Mouse (Mus musculus) telencephalon, adult 2 months (tissue): ENCODE measurements around the gene Sumo1.
"Not testable (repeated sequence)": the region's sequence is repeated elsewhere in the genome, so short reads cannot be mapped to it uniquely, and the experiment has no call there.

ENCODE experiments used
- DNase-seq: peaks from one replicate; pipeline ENCODE4 v3.0.0-alpha.2; 2011; ENCODE audit warnings: low read depth, low spot score

The Sumo1 gene

DNA sequence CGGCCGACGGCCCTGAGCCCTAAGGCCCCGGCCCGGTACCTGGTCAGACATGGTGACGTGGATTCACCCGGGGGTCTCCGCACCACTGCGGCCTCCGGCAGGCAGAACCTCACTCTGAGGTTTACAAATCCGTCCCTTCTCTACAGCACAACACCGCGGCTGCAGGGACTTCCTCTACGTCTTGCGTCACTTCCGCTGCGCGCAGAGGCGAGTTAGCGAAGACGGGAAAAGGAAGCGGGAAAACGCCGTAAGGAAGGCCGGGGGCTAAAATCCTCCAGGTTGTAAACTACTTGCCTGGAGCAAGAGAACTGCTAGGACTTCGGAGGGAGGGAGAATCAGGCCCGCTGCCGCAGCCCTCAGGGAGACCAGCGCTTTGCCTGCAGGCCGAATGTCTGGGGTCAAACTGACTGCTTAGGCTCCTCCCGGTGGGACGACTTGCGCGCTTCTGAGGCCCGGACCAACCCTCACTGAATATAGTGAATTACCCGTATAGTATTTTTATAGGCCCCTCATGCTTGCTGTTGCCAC lies at the start of gene Sumo1:
Gene Sumo1 (minus strand): TSS at position 194 of the 528 bp plus-strand sequence.
- DNase-seq = peak; percentile 92

DNA sequence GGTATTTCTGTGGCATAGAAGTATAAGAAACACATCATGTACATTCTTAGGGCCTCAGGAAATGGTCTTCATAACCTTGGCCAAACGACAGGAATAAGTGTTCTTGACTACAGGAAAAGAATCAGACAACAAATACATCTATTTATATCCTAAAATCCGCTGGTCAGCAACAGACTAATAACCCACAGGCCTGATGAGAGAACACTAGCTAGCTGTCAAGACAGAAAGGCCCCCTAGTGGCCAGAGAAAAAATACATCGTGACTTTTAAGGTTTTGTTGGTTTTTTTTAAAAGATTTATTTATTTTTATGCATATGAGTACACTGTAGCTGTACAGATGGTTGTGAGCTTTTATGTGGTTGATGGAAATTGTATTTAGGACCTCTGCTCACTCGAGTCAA lies 49.3 kb upstream of the Sumo1 start:
- DNase-seq = peak; percentile 13

DNA sequence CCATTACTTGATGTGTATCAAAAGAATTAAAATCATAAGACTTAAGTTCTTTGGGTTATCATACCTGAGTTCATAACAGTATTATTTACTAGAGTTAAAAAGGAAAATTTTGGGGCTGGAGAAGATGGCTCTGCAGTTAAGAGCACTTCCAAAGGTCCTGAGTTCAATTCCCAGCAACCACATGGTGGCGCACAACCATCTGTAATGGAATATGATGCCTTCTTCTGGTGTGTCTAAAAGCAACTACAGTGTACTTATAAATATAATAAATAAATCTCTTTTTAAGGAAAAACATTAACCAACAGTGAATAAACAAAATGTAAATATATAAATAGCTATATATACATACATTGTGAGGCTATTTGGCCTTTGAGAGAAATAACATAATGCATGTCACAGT lies 31.1 kb upstream of the Sumo1 start:
- no peak for DNase-seq

DNA sequence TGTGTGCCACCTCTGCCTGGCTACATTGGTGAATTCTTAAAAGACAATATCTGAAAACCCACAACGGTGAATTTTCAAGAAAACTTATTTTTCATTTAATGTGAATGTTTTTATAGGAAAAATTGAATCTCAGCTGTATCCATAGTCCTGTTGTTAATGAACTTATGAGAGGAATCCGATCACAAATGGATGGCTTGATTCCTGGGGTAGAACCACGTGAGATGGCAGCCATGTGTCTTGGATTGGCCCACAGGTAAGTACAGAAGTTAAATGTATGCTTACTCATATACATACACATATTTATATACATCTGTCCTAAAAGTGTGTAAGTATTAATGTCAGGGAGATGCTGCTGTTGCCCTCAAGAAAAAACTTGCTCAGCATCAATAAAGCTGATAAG lies 27.6 kb upstream of the Sumo1 start:
- DNase-seq = no peak

DNA sequence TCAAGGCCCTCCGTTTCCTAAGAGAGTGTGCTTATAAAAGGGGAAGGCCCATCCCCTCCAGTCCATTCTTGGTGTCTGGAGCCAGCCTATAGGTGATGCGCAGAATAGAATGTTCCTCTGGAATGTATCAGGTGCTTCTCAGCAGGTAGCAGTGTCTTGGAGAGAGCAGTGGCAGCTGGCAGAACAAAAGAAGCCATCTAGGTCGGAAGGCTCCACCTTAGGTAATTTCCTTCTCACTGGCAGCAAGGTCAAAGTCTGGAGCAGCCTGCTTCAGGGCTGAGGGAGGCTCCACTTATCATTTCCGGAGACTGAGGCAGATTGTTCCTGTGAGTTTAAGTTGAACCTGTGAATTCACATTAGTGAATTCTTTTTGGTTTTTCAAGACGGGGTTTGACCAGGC lies 27.1 kb upstream of the Sumo1 start:
- DNase-seq = no peak

DNA sequence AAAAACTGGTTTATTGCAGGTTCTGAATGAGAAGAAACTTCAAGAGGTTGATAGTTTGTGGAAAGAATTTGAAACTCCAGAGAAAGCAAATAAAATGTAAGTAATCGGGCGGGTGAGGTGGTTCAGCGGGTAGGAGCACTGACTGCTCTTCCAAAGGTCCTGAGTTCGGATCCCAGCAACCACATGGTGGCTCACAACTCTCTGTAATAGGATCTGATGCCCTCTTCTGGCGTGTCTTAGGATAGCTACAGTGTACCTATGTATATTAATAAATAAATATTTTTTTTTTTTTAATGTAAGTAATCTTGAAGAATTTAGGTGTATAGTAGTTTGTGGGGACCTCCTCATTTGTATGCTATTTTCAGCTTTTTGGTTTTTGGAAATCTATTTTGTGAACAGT lies 19.8 kb upstream of the Sumo1 start:
- DNase-seq = no peak

DNA sequence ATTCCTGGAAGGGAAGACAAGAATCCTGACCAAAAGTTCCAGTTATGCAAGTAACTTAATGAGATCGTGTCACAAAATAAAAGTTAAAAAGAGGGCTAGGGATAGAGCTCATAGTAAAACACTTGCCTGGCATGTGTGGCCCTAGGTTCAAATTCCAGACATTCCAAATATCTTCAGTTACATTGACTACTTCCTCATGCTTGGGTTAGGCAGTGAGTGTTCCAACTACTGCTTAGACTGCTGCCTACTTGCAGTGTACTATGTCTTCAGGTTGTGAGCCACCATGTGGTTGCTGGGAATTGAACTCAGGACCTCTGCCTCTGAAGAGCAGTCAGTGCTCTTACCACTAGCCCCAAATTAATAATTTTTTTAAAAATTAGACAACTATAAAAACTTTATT lies 16.9 kb upstream of the Sumo1 start:
- no peak for DNase-seq

DNA sequence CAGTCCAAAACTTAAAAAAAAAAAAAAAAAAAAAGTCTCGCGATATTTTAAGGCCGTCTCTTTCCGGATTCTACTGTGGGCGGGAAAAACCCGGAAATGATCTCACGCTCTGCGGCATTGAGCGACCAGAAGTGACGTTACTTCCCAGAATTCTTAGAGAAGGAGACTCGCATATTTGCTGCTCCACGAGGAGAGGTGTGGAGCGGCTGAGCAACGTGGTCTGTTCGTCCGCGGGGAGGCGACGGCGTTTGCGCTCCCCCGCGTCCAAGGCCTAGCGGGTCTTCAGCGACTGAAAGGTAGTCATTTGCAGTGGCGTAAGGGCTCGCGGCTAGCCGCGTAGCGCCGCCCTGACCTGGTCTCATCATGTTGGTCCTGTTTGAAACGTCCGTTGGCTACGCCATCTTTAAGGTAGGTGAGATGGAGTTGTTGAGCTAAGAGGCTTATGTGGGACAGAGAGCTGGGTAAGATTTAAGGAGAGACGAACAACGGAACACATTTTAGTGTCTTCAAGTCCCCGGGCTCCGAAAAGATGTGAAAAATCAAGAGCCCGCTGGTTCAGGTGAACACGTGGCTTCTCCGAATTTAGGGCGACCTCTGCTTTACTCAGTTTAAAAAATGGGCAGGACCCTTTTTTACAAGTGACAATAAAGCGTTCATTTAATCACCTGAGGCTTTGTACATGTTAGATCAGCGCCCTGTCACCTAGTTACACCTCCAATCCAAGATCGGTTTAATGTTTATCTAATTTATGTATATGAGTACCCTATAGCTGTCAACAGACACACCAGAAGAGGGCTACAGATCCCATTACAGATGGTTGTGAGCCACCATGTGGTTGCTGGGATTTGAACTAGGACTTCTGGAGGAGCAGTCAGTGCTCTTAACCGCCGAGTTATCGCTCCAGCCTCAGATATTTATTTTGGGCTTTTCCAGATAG lies 14.5 kb upstream of the Sumo1 start, which contains the start of gene Nop58:
Gene Nop58 (plus strand): TSS at position 153 of the 937 bp plus-strand sequence.
- peak; percentile 98 for DNase-seq

DNA sequence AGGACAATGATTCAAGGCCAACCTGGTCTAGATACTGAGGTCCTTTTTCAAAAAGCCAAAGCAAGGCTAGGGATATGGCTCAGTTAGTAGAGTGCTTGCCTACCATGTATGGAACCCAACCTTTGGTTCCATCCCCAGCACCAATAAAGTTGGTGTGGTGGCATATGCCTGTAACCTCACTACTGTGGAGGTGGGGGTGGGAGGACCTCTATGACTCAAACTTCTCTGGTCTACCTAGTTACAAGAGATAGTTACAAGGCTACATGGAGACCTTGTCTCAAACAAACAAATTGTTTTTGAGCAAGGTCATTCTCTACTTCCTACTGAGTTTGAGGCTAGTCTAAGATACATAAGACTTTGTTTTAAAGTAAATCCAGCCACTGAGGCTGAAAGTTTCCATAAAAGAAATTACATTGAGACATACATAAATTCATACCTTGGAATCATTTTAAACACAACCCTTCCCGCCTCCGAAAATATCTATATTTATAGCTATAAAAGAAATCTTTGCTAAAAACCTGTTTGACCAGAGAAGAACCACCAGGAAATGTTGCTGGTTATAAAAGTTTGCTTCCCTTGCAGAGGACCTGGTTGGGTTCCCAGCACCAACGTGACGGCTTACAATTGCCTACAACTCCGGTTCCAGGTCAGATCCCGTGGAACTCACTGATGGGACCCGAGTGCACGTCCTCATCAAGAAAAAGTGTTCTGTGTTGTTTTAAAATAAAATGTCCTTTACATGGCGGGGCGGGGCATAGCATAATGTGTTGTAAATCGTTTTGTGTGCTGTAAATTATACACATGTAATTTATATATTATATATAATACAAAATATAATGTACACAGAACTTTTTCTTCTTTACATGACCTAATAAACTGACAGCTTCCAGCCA lies 13.5 kb upstream of the Sumo1 start:
- no peak for DNase-seq

DNA sequence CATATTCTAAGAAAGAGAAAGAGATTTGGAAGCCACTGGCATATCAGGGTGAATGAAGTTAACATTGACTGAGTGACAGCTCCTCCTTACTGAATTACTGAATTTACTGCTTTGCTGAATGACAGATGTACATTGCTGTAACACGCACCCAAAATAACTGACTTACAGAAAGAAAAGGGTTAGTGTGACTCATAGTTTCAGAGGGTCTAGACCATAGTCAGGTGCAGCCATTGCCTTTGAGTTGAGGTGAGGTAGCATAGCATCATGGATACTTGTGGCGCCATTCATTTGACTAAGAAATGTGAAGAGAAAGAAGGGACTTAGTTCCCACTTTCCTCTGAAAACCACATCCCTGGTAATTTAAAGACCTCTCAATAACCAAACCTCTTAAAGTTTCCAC lies 3.0 kb upstream of the Sumo1 start:
- no peak for DNase-seq

DNA sequence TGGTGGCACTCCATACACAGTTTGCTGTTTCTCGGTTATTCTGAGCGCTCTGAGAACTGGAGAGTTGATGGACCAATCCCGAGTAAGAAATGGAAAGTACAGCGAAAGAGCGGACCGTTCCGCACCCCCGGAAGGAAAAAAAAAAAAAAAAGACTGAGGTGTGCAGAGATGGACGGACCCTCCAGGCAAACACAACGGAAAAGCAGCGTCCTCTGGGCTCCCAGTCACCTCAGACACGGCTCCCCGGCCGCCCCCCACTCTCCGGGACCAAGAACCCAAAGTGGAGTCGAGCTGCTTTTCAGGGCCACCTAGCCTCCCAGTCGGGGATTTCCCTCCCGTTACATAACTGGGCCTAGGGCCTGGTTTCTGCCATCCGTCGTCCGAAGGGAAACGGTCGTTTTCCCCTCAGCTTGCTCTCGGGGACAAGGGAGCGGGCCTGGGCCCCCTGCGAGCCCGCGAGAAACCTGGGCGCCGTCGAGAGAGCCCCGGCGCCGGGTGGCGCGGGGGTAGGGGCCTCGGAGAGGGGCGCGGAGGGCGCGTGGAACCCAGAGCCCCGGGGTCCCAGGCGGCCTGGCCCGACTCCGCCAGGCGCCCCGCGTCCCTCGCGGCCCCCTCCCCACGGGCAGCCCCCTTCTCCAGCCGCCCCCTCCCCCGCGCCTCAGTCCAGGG lies 538 bp downstream of the Sumo1 start:
- no peak for DNase-seq

DNA sequence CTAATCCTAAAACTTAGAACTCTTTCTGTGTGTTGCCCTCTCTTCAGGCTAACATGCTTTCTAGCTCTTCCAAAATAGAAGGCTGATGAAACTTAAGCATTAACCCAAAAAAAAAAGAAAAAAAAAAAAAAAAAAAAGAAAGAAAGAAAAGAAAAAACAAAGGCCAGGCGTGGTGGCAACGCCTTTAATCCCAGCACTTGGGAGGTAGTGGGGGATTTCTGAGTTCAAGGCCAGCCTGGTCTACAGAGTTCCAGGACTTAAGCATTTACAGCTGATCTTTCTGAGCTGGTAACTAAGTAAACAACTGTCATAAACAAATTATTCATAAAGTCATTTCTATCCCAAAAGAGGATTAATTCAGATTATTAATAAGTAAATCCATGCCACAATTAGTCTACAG lies 1.8 kb downstream of the Sumo1 start:
- no peak for DNase-seq

DNA sequence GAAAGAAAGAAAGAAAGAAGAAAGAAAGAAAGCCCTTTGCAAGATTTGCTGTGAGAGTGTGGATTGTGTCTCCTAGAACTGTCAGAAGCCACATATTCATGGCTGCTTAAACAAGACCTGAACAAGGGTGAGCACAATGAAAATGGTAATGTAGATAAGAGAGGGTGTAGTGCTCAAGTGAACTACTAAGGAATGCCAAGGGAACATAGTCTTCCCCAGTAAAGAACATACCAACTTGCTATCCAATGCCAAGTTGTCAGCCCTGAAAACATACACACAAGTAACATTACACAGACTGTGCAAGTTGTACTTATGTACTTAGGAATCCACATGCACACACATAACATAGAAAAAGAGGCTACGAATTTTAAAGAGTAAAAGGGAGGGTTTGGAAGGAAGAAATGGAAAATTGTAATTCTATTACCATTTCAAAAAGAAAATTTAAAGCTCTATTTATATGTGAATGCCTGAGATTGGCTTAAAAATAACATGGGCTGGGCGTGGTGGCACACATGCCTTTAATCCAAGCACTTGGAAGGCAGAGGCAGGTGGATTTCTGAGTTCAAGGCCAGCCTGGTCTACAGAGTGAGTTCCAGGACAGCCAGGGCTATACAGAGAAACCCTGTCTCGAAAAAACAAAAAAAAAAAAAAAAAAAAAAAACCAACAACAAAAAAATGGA lies 7.0 kb downstream of the Sumo1 start:
- no peak for DNase-seq

DNA sequence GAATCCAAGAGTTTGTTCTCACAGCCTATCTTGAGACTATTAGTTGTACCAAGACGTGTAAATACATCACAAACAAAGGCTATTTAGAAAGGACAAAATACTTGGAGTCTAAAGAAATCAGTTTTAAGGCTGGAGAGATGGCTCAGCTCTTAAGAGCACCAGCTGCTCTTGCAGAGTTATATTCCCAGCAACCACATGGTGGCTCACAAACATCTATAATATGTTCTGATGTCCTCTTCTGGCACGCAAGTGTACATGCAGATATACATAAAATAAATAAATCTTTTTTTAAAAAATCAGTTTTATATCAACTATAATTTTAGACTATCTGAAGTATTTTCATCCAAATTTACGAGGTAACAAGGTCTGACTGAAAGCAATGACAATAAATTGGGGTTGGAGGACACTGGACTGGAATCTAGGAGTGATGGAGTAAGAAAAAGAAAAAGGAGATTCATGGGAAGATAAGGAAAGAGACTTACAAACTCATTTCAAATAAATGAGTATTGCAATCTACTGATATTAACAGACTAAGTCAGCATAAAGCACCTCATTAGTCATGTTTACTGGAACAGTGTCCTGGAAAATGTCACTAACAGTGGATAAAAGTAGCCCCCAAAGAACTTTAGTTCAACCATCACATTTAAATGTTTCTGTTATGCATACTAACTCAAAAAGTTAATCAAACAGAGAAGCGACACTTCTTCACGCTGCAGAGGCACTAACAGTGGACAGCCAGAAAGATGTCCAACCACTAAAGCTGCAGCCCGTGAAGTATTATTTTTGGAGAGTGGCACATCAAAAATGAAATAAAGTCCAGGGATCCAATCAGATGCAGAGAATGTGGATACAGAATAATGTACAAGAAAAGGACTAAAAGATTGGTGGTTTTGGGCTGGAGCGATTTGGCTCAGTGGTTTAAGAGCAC lies 14.1 kb downstream of the Sumo1 start:
- no peak for DNase-seq

DNA sequence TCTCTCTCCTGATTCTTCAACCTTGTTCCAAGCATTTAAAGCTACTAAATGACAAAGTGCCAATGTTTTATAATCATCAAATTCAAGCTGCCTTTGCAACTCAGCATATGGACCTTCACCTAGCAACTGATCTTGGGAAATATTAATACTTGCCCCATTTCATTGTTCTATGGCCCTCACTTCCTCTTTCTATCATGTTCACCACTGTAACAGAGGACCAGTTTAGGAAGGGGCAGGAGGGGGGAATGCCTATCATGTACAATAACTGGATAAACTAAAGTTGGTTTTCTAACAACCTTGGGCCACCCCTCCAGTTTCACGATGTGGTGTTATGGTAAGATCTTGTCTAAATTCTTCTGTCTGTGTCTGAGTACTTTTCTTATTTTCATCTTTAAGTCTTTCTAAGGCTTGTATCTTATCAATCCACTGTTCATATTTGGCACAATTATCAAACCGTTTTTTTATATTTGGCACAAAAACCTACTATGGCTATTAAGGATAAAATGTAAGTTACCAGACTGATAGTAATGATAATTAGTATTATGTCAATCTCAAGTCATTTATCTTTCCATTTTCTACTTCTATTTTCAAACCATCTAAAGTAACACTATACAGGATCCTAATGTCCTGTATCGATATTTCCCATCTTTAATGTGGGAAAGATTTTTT lies 17.3 kb downstream of the Sumo1 start:
- no peak for DNase-seq

DNA sequence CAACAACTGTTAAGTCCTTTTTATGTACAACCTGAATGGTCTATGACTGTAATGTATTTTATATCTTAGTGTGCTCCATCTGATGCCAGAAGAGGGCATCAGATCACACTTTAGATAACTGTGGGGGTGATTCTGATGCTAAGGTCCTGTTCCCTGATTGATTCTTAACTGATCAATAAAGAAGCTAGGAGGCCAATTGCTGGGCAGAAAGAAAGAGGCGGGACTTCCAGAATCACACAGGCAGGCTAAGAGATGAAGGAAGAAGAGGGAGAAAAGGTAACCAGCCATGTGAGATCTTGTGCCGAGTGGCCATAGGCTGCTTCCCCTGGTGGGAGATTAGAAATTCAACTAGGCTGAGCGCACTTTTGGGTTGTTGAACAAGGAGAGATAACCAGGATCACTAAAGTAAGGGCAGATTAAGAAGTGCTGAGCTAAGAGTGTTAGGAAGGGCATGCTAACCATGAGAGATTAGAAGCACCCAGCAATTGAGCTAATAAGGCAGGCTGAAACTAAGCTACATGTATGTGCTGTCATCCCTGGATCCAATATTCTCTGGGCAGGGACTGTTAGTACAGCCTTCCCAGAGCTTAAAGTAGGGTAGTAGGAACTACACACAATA lies 19.3 kb downstream of the Sumo1 start:
- no peak for DNase-seq

DNA sequence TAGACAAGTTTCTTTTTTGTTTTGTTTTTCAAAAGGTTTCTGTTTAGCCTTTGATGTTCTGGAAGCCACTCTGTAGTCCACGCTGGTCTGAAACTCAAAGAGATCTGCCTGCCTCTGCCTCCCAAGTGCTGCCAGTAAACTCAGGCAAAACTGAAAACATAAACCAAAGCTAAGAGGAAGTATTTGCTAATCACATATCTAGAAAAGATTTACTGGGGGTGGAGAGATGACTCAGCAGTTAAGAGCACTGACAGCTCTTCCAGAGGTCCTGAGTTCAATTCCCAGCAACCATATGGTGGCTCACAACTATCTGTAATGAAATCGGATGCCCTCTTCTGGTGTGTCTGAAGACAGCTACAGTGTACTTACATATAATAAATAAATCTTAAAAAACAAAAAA lies 24.1 kb downstream of the Sumo1 start:
- not testable (repeated sequence) for DNase-seq

DNA sequence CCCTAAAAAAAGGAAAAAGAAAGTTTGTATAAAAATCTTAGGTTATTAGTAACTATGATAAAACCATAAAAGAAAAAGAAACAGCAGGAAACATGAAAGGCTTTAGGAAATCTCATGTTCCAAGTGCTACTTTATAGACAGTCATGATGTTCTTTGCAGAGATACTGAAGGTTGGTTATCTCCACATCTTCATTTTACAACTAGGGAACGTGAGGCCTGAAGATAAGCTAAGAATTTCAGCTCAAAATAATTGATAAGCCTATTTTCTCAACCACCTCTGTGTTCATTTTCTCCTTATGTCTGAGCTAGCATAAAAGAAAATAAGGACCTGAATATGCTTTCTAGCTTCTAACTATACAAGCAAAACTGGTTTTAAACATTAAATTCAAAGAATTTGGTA lies 28.1 kb downstream of the Sumo1 start:
- DNase-seq = no peak

DNA sequence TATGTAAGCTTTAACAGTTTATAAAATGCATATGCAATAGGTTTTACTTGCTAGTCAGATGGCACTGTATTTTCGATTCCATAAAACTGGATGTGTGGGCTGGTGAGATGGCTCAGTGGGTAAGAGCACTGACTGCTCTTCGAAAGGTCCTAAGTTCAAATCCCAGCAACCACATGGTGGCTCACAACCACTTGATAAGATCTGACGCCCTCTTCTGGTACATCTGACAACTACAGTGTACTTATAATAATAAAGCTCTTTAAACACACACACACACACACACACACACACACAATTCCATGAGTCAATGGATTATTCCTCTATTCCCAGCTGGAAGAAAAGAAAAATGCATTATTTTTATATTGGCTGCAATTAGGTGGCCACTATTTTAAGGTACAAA lies 32.3 kb downstream of the Sumo1 start:
- no peak for DNase-seq
